Mouse (Mus musculus) heart, embryonic 11.5 days (tissue): ENCODE results near the gene Rln1. TPM values are rescaled to one million over a fixed set of nuclear protein-coding genes. Genes with fewer than 3 reads are reported as not detected.

Experiments
- ATAC-seq: fragments of 200-750 bp; cut with Nextera tagmentation; replicated peaks from 2 replicates; pipeline ENCODE4 v1.8.0; 2017; ENCODE audit warnings: moderate library complexity; ENCODE audit not compliant: insufficient number of reproducible peaks, low FRiP score, low TSS enrichment
- H3K27ac ChIP-seq: fragments of 300-500 bp; sonication (generic); 2 replicates; pipeline ENCODE4 v1.5.1; 2014; ENCODE audit warnings: mild to moderate bottlenecking, low read depth, low read length
- H3K27me3 ChIP-seq: fragments of 300-500 bp; sonication (generic); 2 replicates; pipeline ENCODE4 v1.6.1; 2014; ENCODE audit warnings: mild to moderate bottlenecking, low read length, mixed read lengths; ENCODE audit not compliant: control insufficient read depth, insufficient read depth
- H3K36me3 ChIP-seq: fragments of 300-500 bp; sonication (generic); 2 replicates; pipeline ENCODE4 v1.6.1; 2014; ENCODE audit warnings: mild to moderate bottlenecking, low read length, moderate library complexity, mixed read lengths; ENCODE audit not compliant: control insufficient read depth, insufficient read depth
- H3K4me1 ChIP-seq: fragments of 300-500 bp; sonication (generic); 2 replicates; pipeline ENCODE4 v1.6.1; 2014; ENCODE audit warnings: low read length; ENCODE audit not compliant: control insufficient read depth, insufficient read depth
- H3K4me2 ChIP-seq: fragments of 300-500 bp; sonication (generic); 2 replicates; pipeline ENCODE4 v1.6.1; 2014; ENCODE audit warnings: mild to moderate bottlenecking, moderate library complexity
- H3K4me3 ChIP-seq: fragments of 300-500 bp; sonication (generic); 2 replicates; pipeline ENCODE4 v1.5.1; 2014; ENCODE audit warnings: low read depth, low read length
- H3K9ac ChIP-seq: fragments of 300-500 bp; sonication (generic); 2 replicates; pipeline ENCODE4 v1.6.1; 2014; ENCODE audit warnings: mild to moderate bottlenecking, low read depth, low read length, moderate library complexity
- H3K9me3 ChIP-seq: fragments of 300-500 bp; sonication (generic); replicated peaks from 2 replicates; pipeline ENCODE4 v1.6.1; 2016; ENCODE audit warnings: low read length; ENCODE audit not compliant: control insufficient read depth
- WGBS: fragments of 180-500 bp; shearing (Covaris S2); extraction: QIAGEN DNeasy Blood & Tissue Kit; methylation state at CpG from one replicate; pipeline ENCODE4 v1.1.7; 2014; ENCODE audit not compliant: insufficient replicate concordance; 5-methylcytosine and 5-hydroxymethylcytosine counted together
- polyA plus RNA-seq: library from polyadenylated mRNA; unstranded; fragments of >200 nt; fragmentation: Nextera tagmentation; extraction: Ambion mirVana; gene quantifications from 2 replicates; pipeline ENCODE4 v1.2.1, GENCODE M21; 2014

The Rln1 gene
- polyA plus RNA-seq, 1 experiment from 2014 or later: 0.60 TPM

DNA sequence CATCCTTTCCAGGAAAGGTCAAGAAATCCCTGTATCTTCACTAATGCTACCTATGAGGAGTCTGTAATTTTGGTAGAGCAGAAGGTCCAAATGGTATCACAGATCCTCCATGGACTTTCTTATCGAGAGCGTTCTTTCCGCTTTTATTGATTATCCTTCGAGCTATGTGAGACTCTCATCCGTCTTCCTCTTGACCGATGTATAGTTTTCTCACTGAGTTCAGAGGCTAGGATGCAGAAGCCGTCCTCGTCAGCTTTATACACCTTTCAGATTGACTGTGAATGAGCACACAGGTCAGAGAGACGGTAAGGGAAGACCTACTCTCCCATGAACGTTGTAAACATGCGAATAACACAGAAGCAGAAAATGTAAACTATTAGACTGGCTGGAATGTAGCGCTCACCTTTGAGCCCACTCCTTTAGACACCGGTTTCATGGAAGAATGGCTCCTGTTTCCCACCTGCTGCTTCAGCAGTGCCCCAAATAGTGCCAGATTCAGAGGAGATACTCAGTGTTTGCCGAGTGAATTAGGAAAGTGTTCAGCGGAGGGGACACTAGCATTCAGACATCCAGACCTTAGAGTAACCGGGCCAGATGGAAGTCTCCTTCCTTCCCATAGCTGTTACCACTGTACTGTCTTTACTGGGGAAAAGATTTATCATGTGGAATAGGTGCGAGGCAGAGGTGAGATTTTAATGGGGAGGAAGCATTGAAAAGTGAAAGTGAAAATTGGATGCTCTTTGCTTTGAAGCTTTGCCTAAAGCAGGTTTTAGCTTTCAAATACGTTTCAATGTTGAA is 37.0 kb upstream of the Rln1 start:
- Histone ChIP-seq H3K4me2 (no peak overlapping the region), H3K27ac (no peak overlapping the region)

DNA sequence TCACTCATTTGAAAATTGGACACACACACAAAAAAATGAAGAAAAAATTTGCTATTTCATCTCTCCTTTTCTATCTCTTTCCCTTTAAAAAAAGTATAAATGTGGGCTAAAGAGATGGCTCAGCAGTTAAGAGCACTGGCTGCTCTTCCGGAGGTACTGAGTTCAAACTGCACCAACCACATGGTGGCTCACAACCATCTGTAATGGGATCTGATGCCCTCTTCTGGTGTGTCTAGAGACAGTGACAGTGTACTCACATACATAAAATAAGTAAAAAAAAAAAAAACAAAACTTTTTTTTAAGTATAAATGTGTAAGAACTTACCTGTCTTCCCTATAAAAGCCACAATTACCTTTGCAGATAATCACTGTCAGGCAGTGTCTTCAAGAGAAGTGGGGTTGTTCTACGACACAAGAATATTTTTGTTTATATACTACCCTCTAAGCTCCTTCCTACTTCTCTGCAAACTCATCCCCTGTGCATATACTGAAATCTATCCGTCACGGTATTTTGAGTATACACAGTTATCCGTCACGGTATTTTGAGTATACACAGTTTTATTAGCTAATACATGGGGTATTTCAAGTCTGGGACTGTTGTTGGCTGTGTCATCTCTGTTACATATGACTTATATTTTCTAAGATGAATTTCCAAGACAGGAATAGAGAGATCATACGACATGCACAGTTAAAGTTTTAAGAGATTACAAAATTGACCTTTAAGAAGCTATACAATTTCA is 36.2 kb upstream of the Rln1 start:
- Histone ChIP-seq H3K4me1 (no peaks in the 10 kb centered on the region), H3K27ac (no peak overlapping the region), H3K4me2 (no peak overlapping the region), H3K9me3 (no peaks in the 10 kb centered on the region), H3K9ac (no peak overlapping the region), H3K4me3 (no peak overlapping the region), H3K36me3 (no peaks in the 10 kb centered on the region), H3K27me3 (no peaks in the 10 kb centered on the region)
- no peak for ATAC-seq
- WGBS: 84% methylated on average over 7 of the region's 7 CpGs

More for the DNA sequence above, 37.0 kb upstream of the Rln1 start:
- Histone ChIP-seq H3K9me3 (no peaks in the 10 kb centered on the region), H3K27me3 (no peaks in the 10 kb centered on the region), H3K4me3 (no peak overlapping the region), H3K36me3 (no peaks in the 10 kb centered on the region), H3K4me1 (no peaks in the 10 kb centered on the region), H3K9ac (no peak overlapping the region)
- WGBS: 78% methylated on average over 18 of the region's 18 CpGs
- ATAC-seq: no peak

DNA sequence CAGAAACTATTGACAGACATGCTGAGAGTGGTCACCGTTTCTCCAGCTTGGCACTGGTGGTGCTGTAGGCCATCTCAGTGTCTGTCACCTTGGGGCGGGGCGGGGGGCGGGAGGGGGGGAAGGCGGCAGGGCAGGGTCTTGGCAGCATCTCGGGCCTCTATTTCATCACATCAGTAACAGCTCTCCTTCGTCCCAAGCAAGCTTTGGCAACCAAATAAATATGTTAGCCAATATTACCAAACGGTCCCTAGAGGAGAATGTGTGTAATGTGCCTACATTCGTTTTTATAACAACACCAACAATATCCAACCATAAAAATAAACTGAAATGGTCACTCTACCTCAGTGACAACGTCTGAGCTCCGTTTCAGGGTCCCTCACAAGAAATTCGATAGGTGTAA is 35.6 kb upstream of the Rln1 start:
- Histone ChIP-seq H3K9ac (no peak overlapping the region), H3K4me3 (no peak overlapping the region), H3K4me2 (no peak overlapping the region), H3K27ac (no peak overlapping the region), H3K9me3 (no peaks in the 10 kb centered on the region), H3K4me1 (no peaks in the 10 kb centered on the region), H3K27me3 (no peaks in the 10 kb centered on the region), H3K36me3 (no peaks in the 10 kb centered on the region)
- ATAC-seq: no peak
- WGBS: 57% methylated on average over 12 of the region's 12 CpGs

DNA sequence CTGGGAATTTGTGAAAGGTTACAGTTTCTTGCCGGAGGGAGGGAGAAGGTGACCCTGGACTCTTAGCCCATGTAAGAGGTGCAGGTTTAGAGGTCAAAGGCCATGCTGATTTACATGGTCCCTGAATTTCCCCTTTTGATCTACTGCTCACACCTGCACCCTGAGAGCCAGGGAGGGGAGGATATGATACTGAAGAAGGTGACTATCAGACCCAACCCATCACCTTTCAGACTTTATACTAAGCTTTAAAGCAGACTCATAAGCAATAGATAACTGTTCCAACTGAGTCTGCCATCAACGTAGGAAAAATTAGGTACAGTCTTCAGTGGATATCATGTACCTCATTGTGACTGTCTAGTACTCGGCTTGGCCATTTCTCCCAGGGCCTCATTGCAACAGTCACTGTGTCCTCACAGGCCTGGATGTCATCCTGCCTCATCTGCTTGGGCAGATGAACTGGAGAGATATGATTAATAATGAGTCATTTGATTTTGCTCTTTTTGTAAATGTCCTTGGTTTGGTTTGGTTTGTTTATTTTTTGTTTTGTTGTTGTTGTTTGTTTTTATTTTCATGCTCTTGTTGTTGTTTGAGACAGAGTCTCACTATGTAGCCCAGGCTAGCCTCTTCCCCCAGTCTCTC is 34.3 kb upstream of the Rln1 start:
- H3K9ac ChIP-seq: no peak overlapping the region

DNA sequence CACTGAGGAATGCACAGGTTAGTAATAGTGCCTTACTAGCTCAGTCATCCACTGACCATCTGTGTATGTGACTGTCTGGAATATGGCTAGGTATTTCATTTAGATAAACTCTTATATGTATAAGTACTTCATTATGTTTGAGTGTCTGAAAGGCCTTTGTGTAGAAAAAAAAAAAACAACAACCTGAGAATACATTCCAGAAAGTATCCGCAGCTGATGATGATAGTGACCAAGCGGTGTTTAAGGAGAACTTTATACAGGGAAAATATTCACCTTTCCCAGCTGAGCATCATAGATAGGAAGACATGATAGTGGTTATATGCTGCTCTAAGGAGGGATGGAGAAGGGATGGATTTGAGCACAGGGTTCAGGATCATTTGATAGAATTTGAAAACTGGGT is 33.6 kb upstream of the Rln1 start:
- 82% methylated on average over 2 of the region's 2 CpGs for WGBS
- Histone ChIP-seq H3K27ac (no peak overlapping the region), H3K36me3 (no peaks in the 10 kb centered on the region), H3K9me3 (no peaks in the 10 kb centered on the region), H3K4me2 (no peak overlapping the region), H3K4me1 (no peaks in the 10 kb centered on the region), H3K27me3 (peaks cover 4% of the 10 kb centered on the region; the same call in 1 of the 2 replicates), H3K4me3 (no peak overlapping the region), H3K9ac (no peak overlapping the region)
- ATAC-seq: no peak

More for the DNA sequence above, 34.3 kb upstream of the Rln1 start:
- H3K4me3 ChIP-seq: no peak overlapping the region
- 72% methylated on average over 3 of the region's 3 CpGs for WGBS
- peaks cover 4% of the 10 kb centered on the region; the same call in 1 of the 2 replicates for H3K27me3 ChIP-seq
- H3K36me3 ChIP-seq: no peaks in the 10 kb centered on the region
- ATAC-seq: no peak
- no peak overlapping the region for H3K4me2 ChIP-seq
- no peaks in the 10 kb centered on the region for H3K9me3 ChIP-seq
- H3K27ac ChIP-seq: no peak overlapping the region
- no peaks in the 10 kb centered on the region for H3K4me1 ChIP-seq

DNA sequence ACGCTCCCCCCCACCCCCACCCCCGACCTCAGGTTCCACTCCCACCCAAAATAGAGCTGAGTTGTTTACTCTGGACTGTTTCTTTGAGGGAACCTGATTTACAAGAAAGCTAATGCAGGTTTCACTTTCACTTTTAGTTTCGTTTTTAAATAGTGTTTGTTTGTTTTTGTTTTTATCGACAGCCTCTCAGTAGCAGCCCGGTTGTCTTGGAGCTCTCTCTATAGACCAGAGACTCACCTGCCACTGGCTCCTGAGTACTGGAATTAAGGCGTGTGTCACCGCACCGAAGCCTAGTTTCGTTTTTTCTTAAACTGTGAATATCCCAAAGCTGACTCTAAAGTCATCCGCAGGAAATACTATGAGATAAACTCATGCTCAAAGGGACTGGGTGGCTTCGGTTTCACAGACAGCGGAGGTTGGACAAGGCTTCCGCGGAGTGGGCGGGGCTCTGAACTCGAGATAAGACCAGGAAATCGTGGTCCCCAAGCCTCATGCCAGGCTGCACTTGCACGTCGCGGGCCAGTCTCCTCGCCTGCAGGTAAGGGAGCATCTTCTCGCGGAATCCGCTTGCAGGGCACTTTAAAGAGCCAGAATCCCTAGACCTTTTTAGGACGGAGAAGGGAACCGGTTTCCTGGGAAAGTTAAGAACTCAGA is 32.6 kb upstream of the Rln1 start, which contains the start of the genes Plgrkt and Cd274:
TSS of gene Plgrkt (minus strand) at position 422 of the 654 bp plus-strand sequence.
TSS of gene Cd274 (plus strand) at position 487 of the 654 bp plus-strand sequence.
- no peak within 1 kb of the TSS for H3K27ac ChIP-seq
- peak within 1 kb of the TSS; percentile 60 for H3K4me3 ChIP-seq
- 2% methylated on average over 26 of the region's 26 CpGs for WGBS

DNA sequence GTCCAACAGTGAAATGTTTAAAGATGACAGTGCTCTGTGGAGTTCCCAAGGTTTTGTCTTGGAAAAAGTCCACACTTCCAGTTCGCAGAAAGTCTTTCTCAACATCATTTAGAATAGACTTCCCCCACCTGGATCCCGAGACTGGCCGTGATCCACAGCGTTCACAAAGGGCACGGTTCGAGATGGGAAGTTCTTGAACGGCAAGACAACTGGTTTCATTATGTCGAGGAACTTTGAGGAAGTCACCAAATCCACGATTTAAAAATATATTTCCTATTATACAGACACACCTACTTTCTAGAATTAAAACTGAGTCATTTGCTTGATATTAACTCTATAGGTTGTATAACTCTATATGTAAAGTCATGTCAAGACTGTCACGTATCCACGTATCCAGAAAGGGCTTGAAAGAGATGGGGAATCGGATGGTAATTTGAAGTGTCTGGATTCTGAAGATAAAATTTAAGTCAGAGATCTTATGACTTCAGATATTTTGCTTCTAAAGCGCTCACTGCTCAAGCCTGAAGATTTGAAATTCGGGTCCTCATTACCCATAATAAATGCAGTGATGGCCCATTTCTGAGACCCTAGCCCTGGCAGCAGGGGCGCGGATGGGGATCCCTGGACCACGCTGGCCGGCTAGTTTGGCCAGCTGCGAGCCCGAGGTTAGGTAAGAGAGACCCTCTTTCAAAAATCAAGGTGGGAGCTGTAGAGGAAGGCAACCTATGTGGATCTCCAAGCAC is 31.9 kb upstream of the Rln1 start:
- 45% methylated on average over 20 of the region's 20 CpGs for WGBS

More for the DNA sequence above, 32.6 kb upstream of the Rln1 start, which contains the start of the genes Plgrkt and Cd274:
- no peaks in the 10 kb centered on the region for H3K36me3 ChIP-seq
- peaks cover 5% of the 10 kb centered on the region; the same call in 1 of the 2 replicates for H3K4me1 ChIP-seq
- peak; percentile 68; the same call in 1 of the 2 replicates for ATAC-seq
- peaks cover 4% of the 10 kb centered on the region; the same call in 1 of the 2 replicates for H3K27me3 ChIP-seq
- no peaks in the 10 kb centered on the region for H3K9me3 ChIP-seq
- H3K4me2 ChIP-seq: peak within 1 kb of the TSS; percentile 74
- peak within 1 kb of the TSS; percentile 25 for H3K9ac ChIP-seq

More for the DNA sequence above, 31.9 kb upstream of the Rln1 start:
- Histone ChIP-seq H3K27ac (no peak overlapping the region), H3K4me2 (peak overlapping the region; percentile 74), H3K4me3 (peak overlapping the region; percentile 60), H3K36me3 (no peaks in the 10 kb centered on the region), H3K9ac (peak overlapping the region; percentile 25), H3K27me3 (peaks cover 4% of the 10 kb centered on the region; the same call in 1 of the 2 replicates), H3K4me1 (peaks cover 5% of the 10 kb centered on the region; the same call in 1 of the 2 replicates), H3K9me3 (no peaks in the 10 kb centered on the region)
- ATAC-seq: no peak
